Mouse (Mus musculus): ENCODE measurements around the gene Eif5a. TPM values are rescaled to one million over a fixed set of nuclear protein-coding genes. Genes with fewer than 3 reads are reported as not detected.

Gene Eif5a
- total RNA-seq, 1 experiment from 2014 or later, result 276 TPM

DNA sequence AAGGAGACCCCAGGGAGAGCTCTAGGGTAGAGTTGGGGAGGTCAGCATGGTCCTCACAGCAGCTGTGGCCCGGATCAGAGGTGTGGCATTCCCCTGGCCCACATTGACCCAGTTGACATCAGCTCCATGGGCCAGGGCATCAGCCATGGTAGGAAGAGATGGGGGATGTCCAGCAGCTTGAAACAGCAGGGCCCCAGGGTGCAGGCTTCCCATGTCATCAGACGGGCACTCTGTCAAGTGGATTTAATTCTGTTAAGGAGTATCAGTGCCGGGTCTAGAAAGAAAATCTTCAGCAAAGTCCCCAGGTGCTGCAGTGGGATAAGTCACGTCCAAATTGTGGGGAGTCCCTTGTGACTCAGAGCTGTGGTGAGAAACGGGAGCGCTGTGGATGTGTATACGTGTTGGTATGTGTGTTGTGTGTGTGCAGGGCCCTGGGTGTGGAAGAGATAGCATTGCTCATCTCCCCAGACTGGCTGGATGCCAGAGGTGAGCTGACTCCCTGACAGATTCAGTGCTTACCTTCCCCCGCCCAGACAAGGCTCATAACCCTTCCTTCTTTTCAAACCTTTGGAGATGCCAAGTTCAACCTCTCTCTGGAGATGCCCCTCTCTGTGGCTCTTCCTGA lies 38.1 kb downstream of the Eif5a start:
- no peak for ATAC-seq (replicated peaks; ENCODE audit: insufficient number of reproducible peaks, low FRiP score, low TSS enrichment, poor library complexity, severe bottlenecking)

GRCm38 (mm10) chr11:69883066-69883465 lies 38.7 kb downstream of the Eif5a start:
- no peak for ATAC-seq (replicated peaks; ENCODE audit: insufficient number of reproducible peaks, low FRiP score, low TSS enrichment, poor library complexity, severe bottlenecking)

DNA sequence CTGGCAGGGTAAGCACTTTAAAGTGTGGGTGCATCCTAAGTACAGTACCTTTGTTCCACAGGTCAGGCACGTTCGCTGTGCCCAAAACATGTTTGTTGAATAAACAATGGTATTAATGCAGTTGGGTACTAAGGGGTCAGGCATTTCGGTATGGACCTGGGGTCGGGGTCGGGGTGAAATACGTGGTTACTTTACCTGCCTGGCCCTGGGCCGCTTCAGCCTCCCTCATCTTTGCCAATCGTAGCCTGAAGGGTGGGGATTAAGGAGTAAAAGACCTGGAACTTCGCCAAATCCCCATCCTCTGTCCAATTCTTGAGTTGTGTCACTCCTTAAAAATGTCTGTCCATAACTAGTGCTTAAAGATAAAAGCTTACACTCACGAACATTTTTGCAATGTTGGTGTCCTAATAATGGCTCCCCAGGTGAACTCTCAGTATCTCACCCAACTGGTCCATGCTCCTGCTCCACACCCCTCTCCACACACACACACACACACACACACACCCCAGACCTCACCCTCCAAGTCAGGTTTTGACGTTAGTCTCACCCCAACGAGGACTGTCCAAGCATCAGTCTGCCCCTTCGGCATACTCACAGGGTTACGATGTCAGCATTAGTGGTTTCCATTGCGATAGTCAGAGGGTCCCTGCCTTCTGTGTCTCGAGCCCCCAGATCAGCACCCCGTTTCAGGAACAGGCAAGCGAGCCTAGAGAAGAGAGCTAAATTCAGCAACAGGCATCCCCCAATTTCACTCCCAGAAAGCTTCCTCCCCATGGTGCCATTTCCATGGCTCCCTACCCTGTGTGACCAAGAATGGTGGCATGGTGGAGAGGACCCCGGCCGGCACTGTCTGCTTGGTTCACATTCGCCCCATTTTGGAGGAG lies 39.7 kb downstream of the Eif5a start:
- no peak for ATAC-seq (replicated peaks; ENCODE audit: insufficient number of reproducible peaks, low FRiP score, low TSS enrichment, poor library complexity, severe bottlenecking)

- ATAC-seq (replicated peaks; ENCODE audit: insufficient number of reproducible peaks, low FRiP score, low TSS enrichment, poor library complexity, severe bottlenecking), result peak; percentile 62
Measured at GRCm38 (mm10) chr11:69880853-69881603, 40.7 kb downstream of the Eif5a start, which contains the start of gene Kctd11. Kctd11 (minus strand) TSS chr11:69881406.

GRCm38 (mm10) chr11:69880506-69880852 lies 41.3 kb downstream of the Eif5a start:
- peak; percentile 42 for ATAC-seq (replicated peaks; ENCODE audit: insufficient number of reproducible peaks, low FRiP score, low TSS enrichment, poor library complexity, severe bottlenecking)

- no peak for ATAC-seq (replicated peaks; ENCODE audit: insufficient number of reproducible peaks, low FRiP score, low TSS enrichment, poor library complexity, severe bottlenecking)
Measured at GRCm38 (mm10) chr11:69879711-69880110, 42.0 kb downstream of the Eif5a start.

DNA sequence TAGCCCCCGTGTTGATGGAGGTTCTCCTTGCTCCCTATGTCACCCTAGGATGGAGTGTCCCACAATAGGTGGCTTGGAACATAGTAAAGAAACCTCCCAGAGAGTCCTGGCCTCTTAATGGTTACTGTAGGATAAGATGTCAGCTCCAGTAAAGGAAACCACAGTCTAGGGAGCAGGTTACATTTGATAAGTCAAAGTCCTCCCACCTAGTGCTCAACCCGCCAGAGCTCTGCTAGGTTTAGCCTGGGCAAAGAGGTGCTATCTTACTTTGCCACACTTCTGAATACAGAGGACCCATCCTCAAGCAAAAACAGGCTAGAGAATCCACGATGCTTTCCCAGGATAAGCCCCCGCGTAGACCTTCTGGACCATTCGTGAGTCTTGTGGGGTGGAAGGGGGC lies 42.8 kb downstream of the Eif5a start:
- ATAC-seq (replicated peaks; ENCODE audit: insufficient number of reproducible peaks, low FRiP score, low TSS enrichment, poor library complexity, severe bottlenecking), result no peak

- ATAC-seq (replicated peaks; ENCODE audit: insufficient number of reproducible peaks, low FRiP score, low TSS enrichment, poor library complexity, severe bottlenecking), result no peak
Measured at GRCm38 (mm10) chr11:69878399-69878798, 43.4 kb downstream of the Eif5a start.

- ATAC-seq (replicated peaks; ENCODE audit: insufficient number of reproducible peaks, low FRiP score, low TSS enrichment, poor library complexity, severe bottlenecking), result no peak
Measured at GRCm38 (mm10) chr11:69877878-69878277, 43.9 kb downstream of the Eif5a start, which contains the start of gene Tmem95. Tmem95 (minus strand) TSS chr11:69878018.

GRCm38 (mm10) chr11:69876867-69877266 lies 44.9 kb downstream of the Eif5a start:
- peak; percentile 67 for ATAC-seq (replicated peaks; ENCODE audit: insufficient number of reproducible peaks, low FRiP score, low TSS enrichment, poor library complexity, severe bottlenecking)

DNA sequence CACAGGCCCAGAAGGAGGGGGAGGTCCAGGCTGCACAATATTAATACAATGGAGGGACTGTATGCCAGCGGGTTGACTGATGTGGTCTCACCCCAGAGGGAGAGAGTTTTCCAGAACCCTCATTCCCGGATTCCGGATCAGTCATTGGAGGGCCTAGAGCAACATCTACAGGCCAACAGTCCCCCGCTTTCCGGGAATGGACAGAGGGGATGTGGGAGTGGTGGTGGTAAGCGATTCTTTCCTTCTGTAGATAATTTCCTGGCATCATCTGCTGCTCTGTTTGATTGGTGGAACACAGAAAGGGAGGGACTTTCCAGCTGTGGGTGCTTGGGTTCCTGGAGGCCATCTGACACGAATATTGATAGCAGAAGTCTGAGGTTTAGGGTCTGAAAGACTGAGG lies 45.6 kb downstream of the Eif5a start:
- ATAC-seq (replicated peaks; ENCODE audit: insufficient number of reproducible peaks, low FRiP score, low TSS enrichment, poor library complexity, severe bottlenecking), result no peak

- no peak for ATAC-seq (replicated peaks; ENCODE audit: insufficient number of reproducible peaks, low FRiP score, low TSS enrichment, poor library complexity, severe bottlenecking)
Measured at GRCm38 (mm10) chr11:69872451-69872850, 49.3 kb downstream of the Eif5a start.

GRCm38 (mm10) chr11:69871822-69872221 lies 49.9 kb downstream of the Eif5a start:
- ATAC-seq (replicated peaks; ENCODE audit: insufficient number of reproducible peaks, low FRiP score, low TSS enrichment, poor library complexity, severe bottlenecking), result no peak

DNA sequence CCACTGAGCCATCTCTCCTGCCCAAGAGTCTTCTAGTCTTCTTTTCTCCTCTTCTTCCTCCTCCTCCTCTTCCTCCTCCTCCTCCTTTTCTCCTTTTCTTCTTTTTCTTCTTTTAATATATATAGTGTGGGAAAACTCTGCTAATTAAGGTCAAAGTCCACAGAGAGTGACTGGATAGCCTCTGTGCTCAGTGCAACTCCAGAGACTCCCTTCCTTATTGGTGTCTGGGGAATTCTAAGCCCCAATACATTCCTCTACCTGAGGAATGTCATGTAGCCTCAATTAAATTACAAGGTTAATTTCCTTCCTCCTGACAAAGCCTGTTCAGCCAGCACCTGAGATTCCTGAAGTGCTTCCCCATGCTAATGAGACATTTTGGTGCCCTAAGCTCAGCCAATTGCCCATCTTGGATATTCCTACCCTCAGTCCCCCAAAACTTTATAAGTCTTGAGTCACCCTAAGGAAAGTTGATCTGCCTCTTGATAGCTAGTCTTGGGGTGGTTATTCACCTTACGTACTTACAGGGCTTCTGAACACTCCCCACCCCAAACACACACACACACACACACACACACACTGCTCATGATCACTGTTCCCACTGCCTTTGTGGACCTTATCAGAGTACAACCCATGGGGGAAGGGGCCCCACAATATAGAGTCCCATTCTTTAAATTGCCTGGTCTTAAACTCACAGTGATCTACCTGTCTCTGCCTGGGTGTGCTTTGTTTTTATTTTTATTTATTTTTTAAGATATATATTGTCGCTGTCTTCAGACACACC lies 51.3 kb downstream of the Eif5a start:
- ATAC-seq (replicated peaks; ENCODE audit: insufficient number of reproducible peaks, low FRiP score, low TSS enrichment, poor library complexity, severe bottlenecking), result no peak

DNA sequence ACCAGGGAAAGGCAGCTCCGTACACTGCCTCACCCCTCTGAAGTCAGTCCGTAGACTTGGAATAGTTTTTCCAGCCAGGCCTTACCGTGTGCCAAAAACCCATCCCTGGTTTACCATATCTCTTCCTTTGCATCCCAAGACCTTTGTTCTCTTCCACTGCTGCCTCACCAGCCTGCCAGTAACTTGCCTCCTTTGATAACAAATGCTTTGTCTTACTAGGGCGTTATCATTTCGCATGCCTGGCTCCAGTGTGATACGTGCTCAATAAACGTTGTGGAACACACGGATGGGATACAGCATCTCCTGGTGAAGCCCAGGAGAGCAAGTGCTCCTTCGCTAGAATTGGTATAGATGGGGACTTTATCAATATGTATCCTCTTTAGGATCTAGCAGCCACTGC lies 54.4 kb downstream of the Eif5a start:
- ATAC-seq (replicated peaks; ENCODE audit: insufficient number of reproducible peaks, low FRiP score, low TSS enrichment, poor library complexity, severe bottlenecking), result no peak
